Mouse (Mus musculus) liver, postnatal 0 days (tissue): ENCODE results near the gene Gm10663. TPM values are rescaled to one million over a fixed set of nuclear protein-coding genes. Genes with fewer than 3 reads are reported as not detected.

ENCODE experiments used
- ATAC-seq: fragments of 200-750 bp; cut with Nextera tagmentation; 2 replicates; pipeline ENCODE4 v1.8.0; 2017; ENCODE audit warnings: mild to moderate bottlenecking, moderate library complexity
- DNase-seq: peaks from one replicate; pipeline ENCODE4 v3.0.0-alpha.2; 2016
- H3K27ac ChIP-seq: fragments of 300-500 bp; sonication (generic); 2 replicates; pipeline ENCODE4 v1.5.1; 2014; ENCODE audit warnings: antibody characterized with exemption, moderate library complexity, mild to moderate bottlenecking, low read depth
- H3K27me3 ChIP-seq: fragments of 300-500 bp; sonication (generic); 2 replicates; pipeline ENCODE4 v1.6.1; 2014; ENCODE audit warnings: low read length, control low read depth, mixed read lengths; ENCODE audit not compliant: insufficient read depth
- H3K36me3 ChIP-seq: fragments of 300-500 bp; sonication (generic); replicated peaks from 2 replicates; pipeline ENCODE4 v1.6.1; 2014; ENCODE audit warnings: mild to moderate bottlenecking, control low read depth, low read length, moderate library complexity, mixed read lengths; ENCODE audit not compliant: insufficient read depth
- H3K4me1 ChIP-seq: fragments of 300-500 bp; sonication (generic); 2 replicates; pipeline ENCODE4 v1.6.1; 2014; ENCODE audit warnings: antibody characterized with exemption, mild to moderate bottlenecking, control low read depth; ENCODE audit not compliant: insufficient read depth
- H3K4me2 ChIP-seq: fragments of 300-500 bp; sonication (generic); 2 replicates; pipeline ENCODE4 v1.6.1; 2014; ENCODE audit warnings: low read depth, mild to moderate bottlenecking, low read length, moderate library complexity, mixed read lengths
- H3K4me3 ChIP-seq: fragments of 300-500 bp; sonication (generic); 2 replicates; pipeline ENCODE4 v1.5.1; 2014; ENCODE audit warnings: low read depth, low read length
- H3K9ac ChIP-seq: fragments of 300-500 bp; sonication (generic); replicated peaks from 2 replicates; pipeline ENCODE4 v1.6.1; 2014; ENCODE audit warnings: mild to moderate bottlenecking, moderate library complexity
- H3K9me3 ChIP-seq: fragments of 300-500 bp; sonication (generic); 2 replicates; pipeline ENCODE4 v1.6.1; 2016; ENCODE audit warnings: mild to moderate bottlenecking, control low read depth, low read length, mixed read lengths
- CTCF ChIP-seq: sonication (generic); IDR thresholded peaks from 2 replicates; pipeline ENCODE4 v1.5.1; 2016; ENCODE audit warnings: antibody characterized with exemption, low read depth
- EP300 ChIP-seq: IDR thresholded peaks from 2 replicates; pipeline ENCODE4 v1.6.1; 2016; ENCODE audit warnings: antibody characterized with exemption, low read depth, mild to moderate bottlenecking
- WGBS: fragments of 180-500 bp; shearing (Covaris S2); extraction: QIAGEN DNeasy Blood & Tissue Kit; methylation state at CpG from one replicate; pipeline ENCODE4 v1.1.7; 2014; ENCODE audit not compliant: insufficient replicate concordance; 5-methylcytosine and 5-hydroxymethylcytosine counted together
- polyA plus RNA-seq: library from polyadenylated mRNA; unstranded; fragments of >200 nt; fragmentation: Nextera tagmentation; extraction: Ambion mirVana; gene quantifications from 2 replicates; pipeline ENCODE4 v1.2.1, GENCODE M21; 2015

The Gm10663 gene
- not detected in 2 replicates for polyA plus RNA-seq

DNA sequence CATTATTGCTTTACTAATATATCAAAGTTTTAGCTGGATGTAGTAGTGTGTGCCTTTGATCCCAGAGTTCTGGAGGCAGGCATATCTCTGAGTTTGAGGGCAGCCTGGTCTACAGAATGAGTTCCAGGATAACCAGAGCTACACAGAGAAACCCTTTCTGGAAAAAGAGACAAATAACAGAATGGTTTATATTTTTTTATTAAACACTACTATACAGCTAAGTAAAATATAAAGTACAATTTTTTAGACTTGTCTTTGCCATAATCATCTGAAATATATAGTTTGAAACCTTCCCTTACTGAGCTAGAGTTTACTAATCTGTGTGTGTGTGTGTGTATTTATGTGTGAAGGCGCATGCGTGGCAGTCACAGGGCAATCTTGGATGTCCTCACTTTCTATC lies at the start of gene Gm10663:
Gm10663 (plus strand) TSS at position 301 of the 400 bp plus-strand sequence.
- H3K27ac ChIP-seq, result no peak within 1 kb of the TSS
- H3K4me3 ChIP-seq, result no peak within 1 kb of the TSS
- DNase-seq (no peak), ATAC-seq (no peak)
- no peaks in the 10 kb centered on the region for H3K36me3 ChIP-seq
- H3K4me1 ChIP-seq, result no peaks in the 10 kb centered on the region
- 80% methylated on average over 2 of the region's 2 CpGs for WGBS
- TF ChIP-seq EP300, result no peak
- no peak for TF ChIP-seq CTCF
- H3K9me3 ChIP-seq, result no peaks in the 10 kb centered on the region
- no peak within 1 kb of the TSS for H3K9ac ChIP-seq
- H3K27me3 ChIP-seq, result no peaks in the 10 kb centered on the region
- no peak within 1 kb of the TSS for H3K4me2 ChIP-seq

DNA sequence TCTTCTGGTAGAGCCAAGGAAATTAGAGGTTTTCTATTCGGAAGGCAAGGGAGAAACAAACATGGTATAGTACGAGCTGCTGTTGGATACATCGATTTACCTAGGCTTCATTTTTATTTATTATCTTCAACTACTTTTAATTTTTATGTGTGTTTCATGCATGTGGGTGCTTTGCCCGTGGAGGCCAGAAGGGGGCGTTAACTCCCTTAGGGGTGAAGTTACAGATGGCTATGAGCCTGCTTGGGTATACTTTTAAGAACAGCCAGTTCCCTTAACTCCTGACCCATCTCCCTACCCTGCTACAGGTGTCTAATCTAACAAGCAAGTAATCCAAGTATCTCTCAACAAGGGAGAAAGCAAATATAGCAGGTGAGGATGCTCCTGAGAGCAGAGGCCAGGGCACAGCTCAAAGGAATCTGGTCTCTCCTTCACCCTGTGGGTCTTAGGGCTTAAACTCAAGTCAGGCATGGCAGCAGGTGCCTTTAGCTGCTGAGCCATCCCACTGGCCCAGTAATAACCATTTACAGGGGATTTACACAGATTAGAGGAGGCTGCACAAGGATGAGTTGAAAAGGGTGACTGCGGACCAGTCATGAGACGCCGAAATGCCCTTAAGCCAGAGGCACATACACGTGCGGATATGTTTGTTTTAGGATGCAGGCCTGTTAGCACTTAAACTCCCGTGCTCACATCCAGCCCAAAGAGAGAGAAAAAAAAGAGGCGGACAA lies 45.7 kb upstream of the Gm10663 start:
- H3K27ac ChIP-seq, result no peak overlapping the region
- WGBS, result 75% methylated on average over 12 of the region's 12 CpGs
- DNase-seq (no peak), ATAC-seq (no peak)
- no peak overlapping the region for H3K9ac ChIP-seq
- H3K36me3 ChIP-seq, result no peaks in the 10 kb centered on the region
- H3K4me2 ChIP-seq, result no peak overlapping the region
- H3K4me3 ChIP-seq, result no peak overlapping the region
- H3K9me3 ChIP-seq, result no peaks in the 10 kb centered on the region
- H3K27me3 ChIP-seq, result no peaks in the 10 kb centered on the region
- no peak for TF ChIP-seq EP300
- TF ChIP-seq CTCF, result no peak
- no peaks in the 10 kb centered on the region for H3K4me1 ChIP-seq

DNA sequence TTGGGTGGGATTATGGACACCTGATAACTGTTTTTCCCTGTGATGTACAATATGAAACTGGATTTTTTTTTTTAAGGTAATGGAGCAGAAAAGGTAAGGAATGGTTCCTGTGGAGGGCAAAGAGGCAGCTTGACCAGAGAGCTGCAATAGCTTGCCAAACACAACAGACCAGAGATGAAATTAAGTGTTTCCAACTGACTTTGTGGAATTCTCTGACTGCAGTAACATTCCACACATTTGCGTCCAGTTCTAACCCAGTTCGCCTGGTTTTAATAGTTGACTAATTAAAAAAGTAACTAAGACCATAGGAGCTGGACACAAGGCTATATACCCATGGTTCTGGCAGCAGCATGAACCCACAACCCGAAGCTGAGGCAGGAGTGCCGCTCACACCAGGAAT lies 45.1 kb upstream of the Gm10663 start:
- WGBS, result 66% methylated on average over 4 of the region's 4 CpGs
- ATAC-seq (no peak), DNase-seq (no peak)
- no peaks in the 10 kb centered on the region for H3K4me1 ChIP-seq
- H3K4me3 ChIP-seq, result no peak overlapping the region
- no peaks in the 10 kb centered on the region for H3K27me3 ChIP-seq
- H3K9me3 ChIP-seq, result no peaks in the 10 kb centered on the region
- H3K27ac ChIP-seq, result no peak overlapping the region
- H3K36me3 ChIP-seq, result no peaks in the 10 kb centered on the region
- H3K4me2 ChIP-seq, result no peak overlapping the region
- no peak overlapping the region for H3K9ac ChIP-seq
- no peak for TF ChIP-seq CTCF
- no peak for TF ChIP-seq EP300

DNA sequence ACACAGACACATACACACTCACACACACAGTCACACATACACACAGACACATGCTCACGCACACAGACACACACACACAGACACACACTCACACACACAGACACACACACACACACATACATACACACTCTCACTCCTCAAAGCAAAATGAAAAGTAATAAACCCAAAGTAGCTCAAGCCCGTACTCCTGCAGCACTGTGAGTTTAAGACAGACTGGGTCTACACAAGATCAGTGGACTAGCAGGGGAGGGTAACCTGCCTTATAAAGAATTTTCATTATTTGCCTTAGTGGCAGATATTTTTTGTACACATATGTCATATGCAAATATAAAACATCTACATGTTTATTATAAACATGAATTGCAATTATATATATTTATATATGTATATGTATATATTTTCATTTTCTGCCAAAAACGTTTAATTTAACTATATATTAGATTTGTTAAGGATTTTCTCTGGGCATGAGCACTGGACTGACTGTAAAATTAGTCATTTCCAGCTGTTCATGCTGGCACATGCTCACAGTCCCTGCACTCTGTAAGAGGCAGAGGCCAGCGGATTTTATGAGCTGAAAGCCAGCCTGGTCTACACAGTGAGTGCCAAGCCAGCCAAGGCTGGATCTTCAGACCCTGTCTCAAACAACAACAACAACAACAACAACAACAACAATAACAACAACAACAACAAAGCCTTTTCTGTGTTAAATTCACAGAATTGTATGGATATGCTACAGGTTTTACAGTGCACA lies 43.9 kb upstream of the Gm10663 start:
- Histone ChIP-seq H3K9me3 (no peaks in the 10 kb centered on the region), H3K9ac (no peak overlapping the region), H3K27me3 (no peaks in the 10 kb centered on the region), H3K4me1 (no peaks in the 10 kb centered on the region), H3K4me2 (no peak overlapping the region), H3K27ac (no peak overlapping the region), H3K4me3 (no peak overlapping the region), H3K36me3 (no peaks in the 10 kb centered on the region)
- no peak for TF ChIP-seq EP300
- TF ChIP-seq CTCF, result no peak
- ATAC-seq (no peak), DNase-seq (no peak)
- 74% methylated on average over 4 of the region's 4 CpGs for WGBS

DNA sequence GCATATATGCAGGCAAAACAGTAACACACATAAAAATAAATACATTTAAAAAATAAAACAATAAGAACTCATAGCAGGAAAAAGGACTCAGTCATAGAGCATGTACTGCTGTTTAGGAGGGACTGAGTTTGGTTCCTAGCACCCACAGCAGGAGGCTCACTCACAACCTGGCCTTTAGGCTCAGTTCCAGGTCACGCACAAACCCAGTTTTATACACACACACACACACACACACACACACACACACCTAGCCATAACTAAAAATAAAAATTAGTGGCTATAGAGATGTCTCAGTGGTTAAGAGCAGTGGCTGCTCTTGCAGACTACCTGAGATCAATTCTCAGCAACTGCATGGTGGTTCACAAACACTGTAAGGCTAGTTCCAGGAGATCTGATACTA lies 42.7 kb upstream of the Gm10663 start:
- H3K4me1 ChIP-seq, result no peaks in the 10 kb centered on the region
- no peak for DNase-seq
- no peaks in the 10 kb centered on the region for H3K27me3 ChIP-seq
- ATAC-seq, result no peak
- H3K36me3 ChIP-seq, result no peaks in the 10 kb centered on the region
- no peak for TF ChIP-seq CTCF
- TF ChIP-seq EP300, result no peak
- 93% methylated on average over 1 of the region's 1 CpGs for WGBS
- H3K4me2 ChIP-seq, result no peak overlapping the region
- no peaks in the 10 kb centered on the region for H3K9me3 ChIP-seq
- no peak overlapping the region for H3K4me3 ChIP-seq
- H3K27ac ChIP-seq, result no peak overlapping the region
- no peak overlapping the region for H3K9ac ChIP-seq

DNA sequence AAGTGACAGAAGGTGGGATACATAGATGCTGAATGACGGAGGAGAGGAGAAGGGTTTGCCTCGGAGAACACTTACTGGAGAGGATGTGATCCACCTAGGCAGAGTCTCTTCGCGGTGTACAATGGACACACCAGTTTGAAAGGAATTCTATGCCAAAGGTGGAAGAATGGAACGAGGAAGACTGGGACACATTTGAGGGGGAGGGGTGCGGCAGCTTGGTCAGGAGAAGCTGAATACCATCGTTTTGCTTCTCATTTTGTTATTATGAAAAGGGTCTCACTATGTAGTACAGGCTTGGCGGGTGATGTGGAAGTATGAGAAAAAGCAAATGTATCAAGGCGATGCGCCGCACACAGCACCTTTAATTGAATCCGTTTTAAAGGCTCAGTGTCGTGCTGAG lies 41.8 kb upstream of the Gm10663 start:
- DNase-seq, result no peak
- ATAC-seq, result no peak
- no peaks in the 10 kb centered on the region for H3K9me3 ChIP-seq
- H3K4me1 ChIP-seq, result no peaks in the 10 kb centered on the region
- H3K36me3 ChIP-seq, result no peaks in the 10 kb centered on the region
- no peak overlapping the region for H3K27ac ChIP-seq
- WGBS, result 76% methylated on average over 13 of the region's 13 CpGs
- H3K4me2 ChIP-seq, result no peak overlapping the region
- H3K4me3 ChIP-seq, result no peak overlapping the region
- TF ChIP-seq EP300 (no peak), CTCF (no peak)
- H3K27me3 ChIP-seq, result no peaks in the 10 kb centered on the region
- H3K9ac ChIP-seq, result no peak overlapping the region
